Mouse (Mus musculus): ENCODE data around the gene Gabrq.

DNA sequence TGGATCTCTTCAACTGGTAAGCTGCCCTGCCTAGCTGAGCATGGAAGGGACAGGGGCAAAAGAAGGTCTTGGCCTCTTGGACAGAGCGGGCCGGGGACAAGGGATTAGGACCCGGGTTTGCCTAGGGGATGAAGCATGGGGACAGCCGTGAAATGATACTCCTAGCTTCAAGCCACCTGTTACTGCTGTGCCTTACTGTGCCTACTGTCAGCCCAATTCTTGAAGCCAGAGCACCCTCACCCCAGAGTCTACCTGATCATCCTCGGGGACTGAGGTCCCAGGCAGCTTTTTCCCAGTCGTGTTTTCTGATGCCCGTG is 569 bp downstream of the Gabrq start:
- no peak for TF ChIP-seq CTCF (conservative IDR thresholded peaks at IDR 0.05; ENCODE audit: low read length)
- TF ChIP-seq NANOG (IDR thresholded peaks at IDR 0.05; ENCODE audit: borderline replicate concordance, low read length), result no peak
- no peak for TF ChIP-seq POU5F1 (IDR thresholded peaks at IDR 0.05; ENCODE audit: borderline replicate concordance, low read length)
